Mouse (Mus musculus) splenic B cell, adult 2 months (primary cell): ENCODE results near the gene Nsl1.

ENCODE experiments used
- DNase-seq: peaks from one replicate; pipeline ENCODE4 v3.0.0-alpha.2; 2011; ENCODE audit warnings: low read depth, low spot score
- H3K27me3 ChIP-seq: 2 replicates; pipeline ENCODE4 v1.6.1; 2012; ENCODE audit warnings: mild to moderate bottlenecking, low read length, moderate library complexity, mixed read lengths; ENCODE audit not compliant: control insufficient read depth, poor library complexity, insufficient read depth, severe bottlenecking
- H3K36me3 ChIP-seq: 2 replicates; pipeline ENCODE4 v1.6.1; 2012; ENCODE audit warnings: mild to moderate bottlenecking, low read length, moderate library complexity, mixed read lengths; ENCODE audit not compliant: control insufficient read depth, poor library complexity, insufficient read depth, severe bottlenecking

The Nsl1 gene

GRCm38 (mm10) chr1:191071613-191072012 is 8.8 kb downstream of the Nsl1 start:
- Histone ChIP-seq H3K36me3 (no peaks in the 10 kb centered on the region), H3K27me3 (no peaks in the 10 kb centered on the region)
- no peak for DNase-seq

GRCm38 (mm10) chr1:191072329-191072913 is 9.6 kb downstream of the Nsl1 start:
- no peaks in the 10 kb centered on the region for H3K27me3 ChIP-seq
- DNase-seq: peak; percentile 15
- no peaks in the 10 kb centered on the region for H3K36me3 ChIP-seq

GRCm38 (mm10) chr1:191073001-191073400 is 10.2 kb downstream of the Nsl1 start:
- peak; percentile 78 for DNase-seq
- no peaks in the 10 kb centered on the region for H3K27me3 ChIP-seq

GRCm38 (mm10) chr1:191073486-191073885 is 10.7 kb downstream of the Nsl1 start:
- DNase-seq: no peak

More at GRCm38 (mm10) chr1:191073001-191073400, 10.2 kb downstream of the Nsl1 start:
- no peaks in the 10 kb centered on the region for H3K36me3 ChIP-seq

GRCm38 (mm10) chr1:191075199-191075883 is 12.5 kb downstream of the Nsl1 start:
- DNase-seq: peak; percentile 31
- H3K27me3 ChIP-seq: no peaks in the 10 kb centered on the region
- no peaks in the 10 kb centered on the region for H3K36me3 ChIP-seq

More at GRCm38 (mm10) chr1:191073486-191073885, 10.7 kb downstream of the Nsl1 start:
- no peaks in the 10 kb centered on the region for H3K27me3 ChIP-seq
- H3K36me3 ChIP-seq: no peaks in the 10 kb centered on the region

- DNase-seq: no peak
- H3K27me3 ChIP-seq: no peaks in the 10 kb centered on the region
- H3K36me3 ChIP-seq: no peaks in the 10 kb centered on the region
Measured at GRCm38 (mm10) chr1:191083230-191083629, 20.4 kb downstream of the Nsl1 start.

- Histone ChIP-seq H3K27me3 (no peaks in the 10 kb centered on the region), H3K36me3 (no peaks in the 10 kb centered on the region)
- peak; percentile 74 for DNase-seq
Measured at GRCm38 (mm10) chr1:191084951-191085559, 22.2 kb downstream of the Nsl1 start.

- Histone ChIP-seq H3K36me3 (no peaks in the 10 kb centered on the region), H3K27me3 (no peaks in the 10 kb centered on the region)
- DNase-seq: peak; percentile 64
Measured at GRCm38 (mm10) chr1:191085597-191085996, 22.8 kb downstream of the Nsl1 start.

GRCm38 (mm10) chr1:191086304-191086878 is 23.6 kb downstream of the Nsl1 start:
- no peaks in the 10 kb centered on the region for H3K27me3 ChIP-seq
- no peaks in the 10 kb centered on the region for H3K36me3 ChIP-seq
- peak; percentile 18 for DNase-seq

GRCm38 (mm10) chr1:191086960-191087359 is 24.1 kb downstream of the Nsl1 start:
- no peaks in the 10 kb centered on the region for H3K36me3 ChIP-seq
- no peak for DNase-seq
- no peaks in the 10 kb centered on the region for H3K27me3 ChIP-seq

- no peaks in the 10 kb centered on the region for H3K36me3 ChIP-seq
- no peak for DNase-seq
- no peaks in the 10 kb centered on the region for H3K27me3 ChIP-seq
Measured at GRCm38 (mm10) chr1:191087955-191088354, 25.1 kb downstream of the Nsl1 start.

- no peaks in the 10 kb centered on the region for H3K27me3 ChIP-seq
- no peaks in the 10 kb centered on the region for H3K36me3 ChIP-seq
- no peak for DNase-seq
Measured at GRCm38 (mm10) chr1:191089355-191089754, 26.5 kb downstream of the Nsl1 start.

- Histone ChIP-seq H3K27me3 (no peaks in the 10 kb centered on the region), H3K36me3 (no peaks in the 10 kb centered on the region)
- no peak for DNase-seq
Measured at GRCm38 (mm10) chr1:191092050-191092449, 29.2 kb downstream of the Nsl1 start.

- Histone ChIP-seq H3K36me3 (no peaks in the 10 kb centered on the region), H3K27me3 (no peaks in the 10 kb centered on the region)
- no peak for DNase-seq
Measured at GRCm38 (mm10) chr1:191093578-191093977, 30.8 kb downstream of the Nsl1 start.

GRCm38 (mm10) chr1:191095019-191095418 is 32.2 kb downstream of the Nsl1 start:
- DNase-seq: peak; percentile 42
- Histone ChIP-seq H3K36me3 (no peaks in the 10 kb centered on the region), H3K27me3 (no peaks in the 10 kb centered on the region)
